Mouse (Mus musculus) forebrain, embryonic 14.5 days (tissue): ENCODE results near the gene Sash3. TPM values are rescaled to one million over a fixed set of nuclear protein-coding genes. Genes with fewer than 3 reads are reported as not detected.

Experiments
- ATAC-seq: fragments of 200-750 bp; cut with Nextera tagmentation; 2 replicates; pipeline ENCODE4 v1.8.0; 2017; ENCODE audit warnings: mild to moderate bottlenecking, moderate library complexity
- DNase-seq: peaks from one replicate; pipeline ENCODE4 v3.0.0-alpha.2; 2015; ENCODE audit warnings: low spot score
- H3K27ac ChIP-seq: fragments of 300-500 bp; sonication (generic); 2 replicates; pipeline ENCODE4 v1.5.1; 2014; ENCODE audit warnings: low read depth, mild to moderate bottlenecking, control low read depth, low read length, moderate library complexity
- H3K27me3 ChIP-seq: fragments of 300-500 bp; sonication (generic); replicated peaks from 2 replicates; pipeline ENCODE4 v1.6.1; 2014; ENCODE audit warnings: low read length, control low read depth, mixed read lengths; ENCODE audit not compliant: control insufficient read depth, insufficient read depth
- H3K36me3 ChIP-seq: fragments of 300-500 bp; sonication (generic); 2 replicates; pipeline ENCODE4 v1.6.1; 2014; ENCODE audit warnings: low read length, control low read depth; ENCODE audit not compliant: control insufficient read depth, insufficient read depth
- H3K4me1 ChIP-seq: fragments of 300-500 bp; sonication (generic); 2 replicates; pipeline ENCODE4 v1.6.1; 2014; ENCODE audit warnings: antibody characterized with exemption, low read length, control low read depth; ENCODE audit not compliant: control insufficient read depth, insufficient read depth
- H3K4me2 ChIP-seq: fragments of 300-500 bp; sonication (generic); 2 replicates; pipeline ENCODE4 v1.6.1; 2014; ENCODE audit warnings: mild to moderate bottlenecking, control low read depth, low read length
- H3K4me3 ChIP-seq: fragments of 300-500 bp; sonication (generic); 2 replicates; pipeline ENCODE4 v1.5.1; 2014; ENCODE audit warnings: low read depth, low read length, control low read depth
- H3K9ac ChIP-seq: fragments of 300-500 bp; sonication (generic); 2 replicates; pipeline ENCODE4 v1.6.1; 2014; ENCODE audit warnings: mild to moderate bottlenecking, low read length, control low read depth, moderate library complexity
- H3K9me3 ChIP-seq: fragments of 300-500 bp; sonication (generic); replicated peaks from 2 replicates; pipeline ENCODE4 v1.6.1; 2016; ENCODE audit warnings: low read length, control low read depth, mixed read lengths; ENCODE audit not compliant: control insufficient read depth
- WGBS: fragments of 180-500 bp; shearing (Covaris S2); extraction: QIAGEN DNeasy Blood & Tissue Kit; methylation state at CpG from one replicate; pipeline ENCODE4 v1.1.7; 2014; 5-methylcytosine and 5-hydroxymethylcytosine counted together
- polyA plus RNA-seq: library from polyadenylated mRNA; unstranded; fragments of >200 nt; fragmentation: Nextera tagmentation; extraction: Ambion mirVana; gene quantifications from 2 replicates; pipeline ENCODE4 v1.2.1, GENCODE M21; 2014

Sash3 gene
- polyA plus RNA-seq, 1 experiment from 2014 or later = 1.3 TPM

DNA sequence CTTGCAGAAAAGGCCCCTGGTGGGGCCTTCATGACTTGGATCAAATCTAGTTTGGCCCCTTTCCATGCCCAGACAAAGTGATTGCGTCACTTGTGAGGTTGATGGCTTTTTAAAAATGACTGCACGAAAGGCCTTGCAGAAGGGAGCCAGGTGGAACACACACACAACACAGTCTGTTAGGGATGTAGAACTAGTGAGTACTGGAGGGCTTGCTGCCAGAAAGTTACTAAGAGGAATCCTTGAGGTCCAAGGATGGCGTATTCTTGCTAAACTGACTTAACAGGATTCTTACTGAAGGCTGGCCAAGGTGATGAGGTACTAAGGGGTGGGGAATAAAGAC lies 37.0 kb upstream of the Sash3 start:
- 78% methylated on average over 3 of the region's 3 CpGs for WGBS
- no peak overlapping the region for H3K4me3 ChIP-seq
- no peaks in the 10 kb centered on the region for H3K27me3 ChIP-seq
- H3K9me3 ChIP-seq = no peaks in the 10 kb centered on the region
- H3K36me3 ChIP-seq = no peaks in the 10 kb centered on the region
- no peaks in the 10 kb centered on the region for H3K4me1 ChIP-seq
- H3K9ac ChIP-seq = no peak overlapping the region
- ATAC-seq (no peak), DNase-seq (no peak)
- no peak overlapping the region for H3K27ac ChIP-seq
- no peak overlapping the region for H3K4me2 ChIP-seq

DNA sequence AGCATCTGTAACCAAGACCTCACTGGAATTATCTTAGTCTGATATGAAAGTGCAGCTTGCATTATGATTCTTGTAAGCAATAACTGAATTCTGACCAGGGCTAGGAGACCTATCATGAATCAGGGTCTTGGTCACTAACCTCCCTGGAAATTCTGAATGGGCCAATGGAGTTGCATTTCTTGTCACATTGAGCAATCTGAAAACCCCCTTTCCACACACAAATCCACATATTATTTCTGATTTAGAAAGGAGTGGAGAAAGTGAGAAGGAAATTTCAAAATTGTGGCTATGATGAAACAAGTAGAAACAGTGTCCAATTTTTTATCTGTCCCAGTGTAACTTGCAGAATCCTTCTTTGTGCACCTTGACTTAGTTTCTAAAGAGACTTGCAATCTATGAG lies 26.9 kb upstream of the Sash3 start:
- Histone ChIP-seq H3K27me3 (no peaks in the 10 kb centered on the region), H3K4me3 (no peak overlapping the region)
- ATAC-seq = no peak

DNA sequence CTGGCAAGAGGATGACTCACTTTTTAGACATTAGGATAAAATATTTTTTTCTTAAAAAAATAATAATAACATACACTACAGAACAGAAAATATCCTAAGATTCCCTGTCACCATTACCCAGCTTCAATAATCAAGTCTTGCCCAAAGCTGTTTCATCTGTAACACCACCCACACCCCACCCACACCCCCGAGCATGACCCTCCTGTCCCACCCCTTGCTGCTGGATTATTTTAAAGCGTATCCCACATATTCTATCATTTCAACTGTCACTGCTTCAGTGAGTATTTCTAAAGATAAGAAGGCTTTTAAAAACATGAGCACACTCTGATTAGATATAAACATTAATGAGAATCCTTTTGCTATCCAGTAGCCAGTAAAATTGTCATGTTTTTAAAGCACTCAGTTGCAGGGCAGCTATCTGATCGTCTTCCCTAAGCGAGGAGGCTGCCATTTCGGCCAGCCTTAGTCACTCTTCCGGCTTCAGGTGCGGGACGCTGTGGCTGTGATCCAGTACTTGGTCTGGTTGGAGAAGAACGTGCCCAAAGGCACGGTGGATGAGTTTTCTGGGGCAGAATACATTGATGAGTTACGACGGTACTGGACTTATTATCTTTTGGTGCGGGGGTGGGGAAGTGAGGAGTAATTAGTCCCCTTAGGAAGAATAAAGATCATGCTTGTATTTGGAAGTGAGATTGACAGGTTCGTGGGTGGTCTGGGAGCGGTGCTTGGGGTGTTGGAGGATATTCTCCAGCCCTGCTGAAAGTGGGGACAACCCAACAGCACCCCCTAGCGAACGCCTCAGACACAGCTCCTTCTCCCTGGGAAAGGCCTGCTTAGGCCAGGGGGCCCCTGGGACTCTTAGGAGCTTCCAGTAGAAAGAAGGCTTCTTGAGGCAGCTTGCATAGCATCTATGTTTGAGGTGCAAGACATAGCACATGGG lies 21.8 kb upstream of the Sash3 start:
- peak; percentile 54 for DNase-seq
- H3K36me3 ChIP-seq = no peaks in the 10 kb centered on the region
- no peaks in the 10 kb centered on the region for H3K9me3 ChIP-seq
- H3K4me3 ChIP-seq = no peak overlapping the region
- 0 out of 2 replicates have a peak overlapping the region, but pooled peaks have one; percentile 7 for H3K4me2 ChIP-seq
- H3K27ac ChIP-seq = no peak overlapping the region
- H3K27me3 ChIP-seq = no peaks in the 10 kb centered on the region
- ATAC-seq = peak; percentile 55; the same call in 1 of the 2 replicates
- no peak overlapping the region for H3K9ac ChIP-seq
- H3K4me1 ChIP-seq = no peaks in the 10 kb centered on the region
- 37% methylated on average over 17 of the region's 17 CpGs for WGBS

More for the DNA sequence above, 26.9 kb upstream of the Sash3 start:
- H3K9me3 ChIP-seq = no peaks in the 10 kb centered on the region
- DNase-seq = no peak
- H3K4me1 ChIP-seq = no peaks in the 10 kb centered on the region
- no peak overlapping the region for H3K27ac ChIP-seq
- H3K4me2 ChIP-seq = no peak overlapping the region
- no peaks in the 10 kb centered on the region for H3K36me3 ChIP-seq
- no peak overlapping the region for H3K9ac ChIP-seq

DNA sequence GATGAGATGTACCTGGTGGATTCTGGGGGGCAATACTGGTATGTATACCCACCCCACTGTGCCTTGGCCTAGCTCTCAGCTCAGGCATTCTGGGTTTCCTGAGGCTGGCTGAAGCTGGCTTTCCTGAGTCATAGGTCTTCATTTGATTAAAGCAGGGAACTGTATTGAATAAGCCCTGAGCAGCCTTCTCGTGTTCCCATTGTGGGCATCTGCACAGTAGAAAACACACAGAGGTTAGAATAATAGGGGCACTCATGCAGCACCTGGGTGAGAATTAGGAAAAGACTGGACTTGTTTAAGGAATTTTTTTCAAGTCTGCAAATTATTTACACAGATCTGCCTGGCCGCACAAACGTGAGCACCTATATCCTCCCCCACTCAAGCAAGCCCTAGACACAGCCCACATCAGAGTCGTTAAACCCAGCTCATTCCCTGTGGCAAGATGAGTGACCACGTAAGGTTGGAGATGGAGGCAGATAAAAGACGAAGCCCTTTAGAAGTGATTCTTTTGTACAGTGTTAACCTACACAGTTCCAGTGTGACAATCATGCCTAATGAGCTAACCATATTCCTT lies 19.2 kb upstream of the Sash3 start:
- H3K36me3 ChIP-seq = no peaks in the 10 kb centered on the region
- H3K9me3 ChIP-seq = no peaks in the 10 kb centered on the region
- H3K4me2 ChIP-seq = no peak overlapping the region
- H3K27me3 ChIP-seq = no peaks in the 10 kb centered on the region
- 52% methylated on average over 6 of the region's 6 CpGs for WGBS
- H3K4me1 ChIP-seq = no peaks in the 10 kb centered on the region
- DNase-seq = no peak
- no peak overlapping the region for H3K4me3 ChIP-seq
- no peak for ATAC-seq
- H3K27ac ChIP-seq = no peak overlapping the region
- no peak overlapping the region for H3K9ac ChIP-seq

DNA sequence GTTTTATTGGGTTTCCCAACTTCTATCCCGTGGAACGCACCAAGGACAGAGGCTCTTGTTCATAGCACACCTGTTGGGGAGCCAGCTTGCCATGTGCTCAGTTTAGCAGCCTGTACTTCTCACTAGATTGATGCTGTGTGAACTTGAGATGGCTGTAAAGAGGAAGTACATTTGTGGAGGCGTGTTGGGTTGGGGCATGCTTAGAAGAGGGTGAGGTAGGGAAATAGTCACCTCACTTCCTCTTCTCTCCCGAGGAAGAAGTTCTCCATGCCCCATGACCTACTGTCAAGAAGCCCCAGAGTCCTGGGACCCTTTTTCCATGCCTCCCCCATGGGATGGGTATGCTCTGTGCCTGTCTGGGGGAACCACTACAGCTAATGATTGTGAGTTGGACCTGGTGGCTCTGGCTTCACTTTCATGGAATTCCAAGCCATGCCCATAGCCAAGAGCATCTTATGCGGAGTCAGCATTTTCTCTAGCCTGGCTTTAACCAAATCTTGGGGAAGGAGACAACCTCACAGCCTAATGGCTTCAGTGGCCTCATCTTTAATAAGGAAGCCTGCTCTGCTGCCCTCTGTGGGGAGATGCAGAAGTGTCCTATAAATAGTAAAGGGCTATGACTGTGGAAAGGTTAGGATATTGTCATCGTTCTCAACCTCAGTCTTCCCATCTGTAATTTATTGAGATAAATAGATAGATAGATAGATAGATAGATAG lies 18.6 kb upstream of the Sash3 start:
- no peak overlapping the region for H3K9ac ChIP-seq

DNA sequence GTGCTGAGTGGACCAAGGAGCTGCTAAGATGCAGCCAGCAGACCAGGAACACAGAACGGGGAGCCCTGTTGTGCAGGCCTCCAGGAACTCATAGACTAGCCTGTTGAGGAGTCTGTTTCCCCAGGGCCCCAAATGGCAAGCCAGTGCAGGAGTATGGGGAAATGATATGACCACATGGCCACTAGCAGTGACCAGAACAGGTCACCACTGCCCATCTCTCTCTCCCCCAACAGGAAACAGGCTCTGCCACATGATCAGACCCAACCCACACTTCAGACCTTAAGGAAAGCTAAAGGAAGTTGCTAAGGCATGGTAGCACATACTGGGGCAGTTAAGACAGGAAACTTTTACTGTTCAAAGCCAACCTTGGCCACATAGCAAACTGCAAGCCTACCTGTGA lies 17.1 kb upstream of the Sash3 start:
- ATAC-seq = no peak
- H3K27me3 ChIP-seq = no peaks in the 10 kb centered on the region
- H3K4me2 ChIP-seq = no peak overlapping the region
- no peaks in the 10 kb centered on the region for H3K9me3 ChIP-seq
- H3K9ac ChIP-seq = no peak overlapping the region
- H3K4me3 ChIP-seq = no peak overlapping the region
- DNase-seq = no peak
- H3K27ac ChIP-seq = no peak overlapping the region
- no peaks in the 10 kb centered on the region for H3K4me1 ChIP-seq
- WGBS = 89% methylated on average over 1 of the region's 1 CpGs
- no peaks in the 10 kb centered on the region for H3K36me3 ChIP-seq

More for the DNA sequence above, 18.6 kb upstream of the Sash3 start:
- Histone ChIP-seq H3K4me1 (no peaks in the 10 kb centered on the region), H3K27ac (no peak overlapping the region), H3K4me3 (no peak overlapping the region), H3K9me3 (no peaks in the 10 kb centered on the region), H3K4me2 (no peak overlapping the region), H3K27me3 (no peaks in the 10 kb centered on the region), H3K36me3 (no peaks in the 10 kb centered on the region)
- ATAC-seq = no peak
- DNase-seq = no peak
- WGBS = 82% methylated on average over 6 of the region's 6 CpGs

DNA sequence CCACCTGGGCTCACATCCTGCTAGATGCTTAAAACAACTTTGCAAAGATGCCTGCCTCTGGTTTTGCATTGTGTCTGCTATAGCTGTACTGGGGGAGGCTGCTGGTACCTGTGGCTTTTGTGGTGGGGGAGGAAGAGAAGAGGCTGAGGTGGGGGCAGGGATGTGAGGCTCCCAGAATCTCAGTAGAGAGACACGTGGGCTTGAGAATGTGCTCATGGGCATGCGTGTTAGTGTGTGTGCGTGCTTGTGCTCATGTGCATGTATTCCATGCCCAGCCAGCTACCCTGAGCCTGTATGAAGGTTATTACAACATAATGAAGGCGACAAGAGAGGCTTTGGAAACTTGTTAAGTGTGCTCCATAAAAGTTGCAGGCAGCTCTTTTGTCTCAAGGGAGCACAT lies 9.3 kb upstream of the Sash3 start:
- ATAC-seq (no peak), DNase-seq (no peak)
- 80% methylated on average over 4 of the region's 4 CpGs for WGBS
- H3K9me3 ChIP-seq = no peaks in the 10 kb centered on the region
- H3K27ac ChIP-seq = no peak overlapping the region
- H3K9ac ChIP-seq = no peak overlapping the region
- no peaks in the 10 kb centered on the region for H3K36me3 ChIP-seq
- no peak overlapping the region for H3K4me3 ChIP-seq
- peaks cover 3% of the 10 kb centered on the region; the same call in 1 of the 2 replicates for H3K4me1 ChIP-seq
- H3K4me2 ChIP-seq = no peak overlapping the region
- H3K27me3 ChIP-seq = no peaks in the 10 kb centered on the region

DNA sequence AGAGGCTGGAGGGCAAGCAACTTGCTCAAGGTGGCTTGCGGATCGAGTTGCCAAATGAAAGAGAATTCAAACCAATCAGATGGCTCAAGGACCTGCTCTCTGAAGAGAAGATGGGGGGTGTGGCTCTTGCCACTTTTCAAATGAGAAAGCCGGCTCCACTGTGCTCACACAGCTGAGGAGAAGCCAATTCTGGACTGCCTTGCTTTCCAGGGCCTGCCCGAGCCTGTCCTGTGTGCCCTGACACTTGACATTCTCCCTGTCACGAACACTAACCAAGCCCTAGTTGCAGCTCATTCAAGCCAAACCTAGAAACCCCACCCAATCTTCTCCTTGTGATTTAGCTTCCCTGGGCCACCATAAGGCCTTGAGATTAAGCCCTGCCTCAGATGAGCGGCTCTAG lies 8.2 kb upstream of the Sash3 start:
- no peak for DNase-seq
- no peak for ATAC-seq
- no peak overlapping the region for H3K4me2 ChIP-seq
- 65% methylated on average over 6 of the region's 6 CpGs for WGBS
- no peak overlapping the region for H3K4me3 ChIP-seq
- H3K27ac ChIP-seq = no peak overlapping the region
- no peak overlapping the region for H3K9ac ChIP-seq
- H3K9me3 ChIP-seq = no peaks in the 10 kb centered on the region
- H3K27me3 ChIP-seq = no peaks in the 10 kb centered on the region
- no peaks in the 10 kb centered on the region for H3K36me3 ChIP-seq
- peaks cover 3% of the 10 kb centered on the region; the same call in 1 of the 2 replicates for H3K4me1 ChIP-seq
